Mouse (Mus musculus): ENCODE data around the gene Nol12. TPM values are rescaled to one million over a fixed set of nuclear protein-coding genes. Genes with fewer than 3 reads are reported as not detected.

Gene Nol12
- polyA plus RNA-seq, 1 experiment from 2014 or later: 45.6 TPM

DNA sequence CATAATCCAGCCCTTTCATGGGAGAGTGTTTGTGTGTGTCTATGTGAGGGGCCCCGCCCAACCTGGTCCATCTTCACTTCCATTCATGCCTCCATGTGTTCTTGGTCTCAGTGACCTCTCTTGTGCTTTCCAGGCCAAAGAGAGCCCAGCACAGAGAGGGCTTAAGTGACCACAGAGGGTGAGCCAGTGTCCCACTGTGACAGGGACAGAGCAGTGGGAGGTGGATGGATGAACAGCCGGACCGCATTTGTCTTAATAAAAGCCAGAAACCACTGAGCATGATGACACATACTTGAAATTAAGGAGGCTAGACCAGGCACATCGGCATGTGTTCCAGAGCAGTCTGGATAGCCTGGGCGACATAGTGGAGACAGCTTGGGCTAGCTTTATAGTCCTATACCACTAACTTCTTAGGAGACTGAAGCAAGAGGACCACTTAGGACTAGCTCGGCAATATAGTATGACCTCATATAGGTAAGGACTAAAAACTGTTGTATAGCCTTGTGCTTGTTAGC lies 4.5 kb upstream of the Nol12 start:
- DNase-seq (no peak), ATAC-seq (ENCODE audit: low read depth) (no peak)
- Histone ChIP-seq H3K4me3 (replicated peaks) (no peak overlapping the region), H3K9ac (no peak overlapping the region), H3K4me2 (no peak overlapping the region), H3K4me1 (replicated peaks) (peaks cover 84% of the 10 kb centered on the region), H3K9me3 (replicated peaks) (no peaks in the 10 kb centered on the region), H3K27me3 (no peaks in the 10 kb centered on the region), H3K27ac (peak overlapping the region; percentile 66), H3K36me3 (peaks cover 13% of the 10 kb centered on the region)
- 83% methylated on average over 6 of the region's 6 CpGs for WGBS (ENCODE audit: insufficient replicate concordance)

DNA sequence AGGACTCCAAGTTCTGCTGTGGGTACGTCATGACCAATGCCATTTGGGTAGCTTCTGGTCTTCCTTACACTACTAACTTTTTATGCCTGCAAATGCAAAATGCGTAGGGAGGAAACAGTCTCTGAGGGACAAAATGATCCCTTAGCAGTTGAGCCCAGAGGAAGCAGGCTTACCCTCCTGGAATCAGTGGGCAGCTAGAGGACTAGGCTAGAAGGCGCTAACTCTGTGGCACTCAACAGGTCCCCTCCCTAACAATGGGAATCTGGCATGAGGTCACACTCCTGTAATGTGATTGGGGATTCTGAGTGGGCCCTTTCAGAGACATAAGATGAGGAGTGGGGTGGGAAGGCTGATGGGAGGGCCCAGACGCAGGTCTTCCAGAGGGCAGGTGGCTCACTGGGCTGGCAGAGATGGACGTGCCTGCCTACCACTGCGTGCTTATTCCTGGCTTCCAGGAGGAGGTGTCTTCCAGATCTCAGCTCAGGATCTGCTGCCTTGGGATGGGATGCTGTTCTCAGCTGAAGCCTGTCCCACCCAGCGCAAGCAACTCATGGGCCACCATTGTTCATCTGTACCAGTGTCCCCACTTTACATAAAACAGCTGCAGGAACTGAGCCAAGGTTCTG lies 3.8 kb upstream of the Nol12 start:
- H3K4me2 ChIP-seq: no peak overlapping the region
- H3K9ac ChIP-seq: peak overlapping the region; percentile 22; the same call in 1 of the 2 replicates
- H3K9me3 ChIP-seq (replicated peaks): no peaks in the 10 kb centered on the region
- peaks cover 13% of the 10 kb centered on the region for H3K36me3 ChIP-seq
- H3K27me3 ChIP-seq: no peaks in the 10 kb centered on the region
- DNase-seq (no peak), ATAC-seq (ENCODE audit: low read depth) (no peak)
- peak overlapping the region; percentile 66 for H3K27ac ChIP-seq
- peaks cover 84% of the 10 kb centered on the region for H3K4me1 ChIP-seq (replicated peaks)
- no peak overlapping the region for H3K4me3 ChIP-seq (replicated peaks)
- WGBS (ENCODE audit: insufficient replicate concordance): 91% methylated on average over 7 of the region's 7 CpGs

DNA sequence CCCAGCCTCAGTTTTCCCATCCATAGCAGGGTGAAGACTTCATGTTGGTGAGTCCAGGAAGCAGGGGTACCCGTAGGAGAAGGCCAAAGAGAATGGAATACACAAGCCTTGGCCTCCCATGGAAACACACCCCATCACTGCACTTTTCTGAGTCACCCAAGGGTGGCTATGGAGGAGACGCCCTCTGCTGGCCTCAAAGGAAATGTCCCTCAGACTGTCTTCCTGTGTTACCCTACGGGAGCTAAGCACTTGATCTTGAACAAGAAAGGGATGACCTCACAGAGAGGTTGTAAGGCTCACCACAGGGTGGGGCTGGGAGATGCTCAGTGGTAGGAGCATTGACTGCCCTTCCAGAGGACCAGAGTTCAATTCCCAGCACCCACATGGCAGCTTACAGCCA lies 3.2 kb upstream of the Nol12 start:
- Histone ChIP-seq H3K27me3 (no peaks in the 10 kb centered on the region), H3K9ac (peak overlapping the region; percentile 22; the same call in 1 of the 2 replicates), H3K36me3 (peaks cover 13% of the 10 kb centered on the region), H3K4me3 (replicated peaks) (no peak overlapping the region), H3K4me1 (replicated peaks) (peaks cover 84% of the 10 kb centered on the region), H3K9me3 (replicated peaks) (no peaks in the 10 kb centered on the region), H3K4me2 (no peak overlapping the region), H3K27ac (peak overlapping the region; percentile 66)
- ATAC-seq (ENCODE audit: low read depth): peak; percentile 46
- peak; percentile 67 for DNase-seq
- WGBS (ENCODE audit: insufficient replicate concordance): 8% methylated on average over 3 of the region's 3 CpGs

DNA sequence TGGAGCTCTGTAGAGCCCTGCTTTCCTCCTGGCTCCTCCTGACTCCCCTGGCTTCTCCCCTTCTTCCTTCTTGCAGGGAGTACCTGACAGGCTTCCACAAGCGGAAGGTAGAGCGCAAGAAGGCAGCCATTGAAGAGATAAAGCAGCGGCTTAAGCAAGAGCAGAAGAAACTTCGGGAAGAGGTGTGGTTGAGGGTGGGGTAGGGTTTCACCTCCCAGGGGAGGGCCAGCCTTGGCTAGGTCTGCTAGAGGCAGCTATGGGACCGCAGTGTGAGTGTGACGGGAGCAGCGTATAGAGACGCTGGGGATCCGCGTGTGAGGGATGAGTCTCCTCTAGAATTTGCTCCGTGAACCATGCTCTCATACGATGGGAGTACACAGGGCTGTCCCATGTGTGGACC lies 1.7 kb downstream of the Nol12 start:
- no peaks in the 10 kb centered on the region for H3K27me3 ChIP-seq
- peaks cover 56% of the 10 kb centered on the region for H3K4me1 ChIP-seq (replicated peaks)
- peak overlapping the region; percentile 89 for H3K4me2 ChIP-seq
- peaks cover 48% of the 10 kb centered on the region for H3K36me3 ChIP-seq
- peak overlapping the region; percentile 80 for H3K4me3 ChIP-seq (replicated peaks)
- 63% methylated on average over 12 of the region's 12 CpGs for WGBS (ENCODE audit: insufficient replicate concordance)
- peak overlapping the region; percentile 83 for H3K27ac ChIP-seq
- DNase-seq: peak; percentile 44
- peak; percentile 72 for ATAC-seq (ENCODE audit: low read depth)
- H3K9ac ChIP-seq: peak overlapping the region; percentile 83
- no peaks in the 10 kb centered on the region for H3K9me3 ChIP-seq (replicated peaks)

DNA sequence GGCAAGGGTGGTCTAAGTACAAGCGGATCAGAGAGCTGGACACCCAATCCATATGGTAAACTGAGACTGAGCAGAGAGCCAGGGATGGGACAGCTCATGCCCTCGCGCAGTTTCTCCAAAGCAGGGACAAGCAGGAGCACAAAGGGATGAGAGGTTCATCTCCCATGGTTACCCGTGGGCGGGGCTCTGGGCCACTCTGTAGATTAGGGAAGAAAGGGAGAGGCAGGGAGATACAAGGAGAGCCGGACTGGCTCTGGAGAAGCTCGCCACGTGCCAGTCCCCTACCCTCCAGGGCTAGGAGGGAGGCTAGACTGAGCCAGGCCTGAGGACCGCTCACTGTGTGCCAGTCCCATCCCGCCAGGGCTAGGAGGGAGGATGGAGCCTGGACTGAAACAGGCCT lies 2.6 kb downstream of the Nol12 start:
- ATAC-seq (ENCODE audit: low read depth) (no peak), DNase-seq (no peak)
- H3K4me3 ChIP-seq (replicated peaks): no peak overlapping the region
- H3K9ac ChIP-seq: peak overlapping the region; percentile 83; the same call in 1 of the 2 replicates
- H3K27me3 ChIP-seq: no peaks in the 10 kb centered on the region
- H3K9me3 ChIP-seq (replicated peaks): no peaks in the 10 kb centered on the region
- H3K4me2 ChIP-seq: peak overlapping the region; percentile 89
- peak overlapping the region; percentile 83 for H3K27ac ChIP-seq
- peaks cover 54% of the 10 kb centered on the region for H3K36me3 ChIP-seq
- WGBS (ENCODE audit: insufficient replicate concordance): 88% methylated on average over 10 of the region's 10 CpGs
- H3K4me1 ChIP-seq (replicated peaks): peaks cover 53% of the 10 kb centered on the region

DNA sequence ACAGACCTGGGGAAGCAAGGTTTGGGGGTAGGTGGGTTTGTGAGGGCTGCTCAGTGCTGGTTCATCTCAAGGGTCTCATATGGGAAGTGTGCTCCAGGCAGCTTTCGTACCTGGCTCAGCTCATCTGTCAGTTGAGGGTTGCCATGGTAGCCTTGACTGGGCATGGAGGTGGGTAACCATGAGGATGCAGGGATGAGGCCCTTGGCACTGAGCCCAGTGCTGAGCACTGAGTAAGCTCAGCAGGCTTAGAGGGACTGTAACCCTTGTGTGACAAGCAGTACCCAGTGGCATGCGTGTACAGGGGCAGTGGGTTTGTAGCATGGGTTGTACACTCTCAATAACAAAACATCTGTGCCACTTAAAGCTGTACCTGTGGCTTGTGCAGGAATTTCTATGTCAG lies 3.2 kb downstream of the Nol12 start:
- Histone ChIP-seq H3K36me3 (peaks cover 54% of the 10 kb centered on the region), H3K27ac (no peak overlapping the region), H3K4me3 (replicated peaks) (no peak overlapping the region), H3K9me3 (replicated peaks) (no peaks in the 10 kb centered on the region), H3K9ac (no peak overlapping the region), H3K4me2 (no peak overlapping the region), H3K27me3 (no peaks in the 10 kb centered on the region), H3K4me1 (replicated peaks) (peaks cover 55% of the 10 kb centered on the region)
- ATAC-seq (ENCODE audit: low read depth) (no peak), DNase-seq (no peak)
- WGBS (ENCODE audit: insufficient replicate concordance): 82% methylated on average over 2 of the region's 2 CpGs

DNA sequence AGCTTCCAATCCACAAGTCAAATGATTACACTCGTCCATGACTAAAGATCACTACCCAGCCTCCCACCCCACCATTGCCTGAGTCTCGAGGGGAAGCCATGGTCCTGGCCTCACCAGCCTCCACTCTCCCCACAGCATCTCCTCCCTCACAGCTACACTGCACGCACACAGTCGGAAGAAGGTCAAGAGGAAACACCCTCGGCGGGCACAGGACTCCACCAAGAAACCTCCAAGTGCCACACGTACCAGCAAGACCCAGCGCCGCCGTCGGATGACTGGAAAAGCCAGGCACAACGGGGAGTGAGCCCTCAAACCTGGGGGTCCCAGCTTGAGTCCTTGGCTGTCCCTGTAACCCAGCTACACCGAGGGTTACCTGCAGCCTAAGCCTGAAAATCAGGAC lies 5.6 kb downstream of the Nol12 start:
- ATAC-seq (ENCODE audit: low read depth) (no peak), DNase-seq (no peak)
- 90% methylated on average over 13 of the region's 13 CpGs for WGBS (ENCODE audit: insufficient replicate concordance)

DNA sequence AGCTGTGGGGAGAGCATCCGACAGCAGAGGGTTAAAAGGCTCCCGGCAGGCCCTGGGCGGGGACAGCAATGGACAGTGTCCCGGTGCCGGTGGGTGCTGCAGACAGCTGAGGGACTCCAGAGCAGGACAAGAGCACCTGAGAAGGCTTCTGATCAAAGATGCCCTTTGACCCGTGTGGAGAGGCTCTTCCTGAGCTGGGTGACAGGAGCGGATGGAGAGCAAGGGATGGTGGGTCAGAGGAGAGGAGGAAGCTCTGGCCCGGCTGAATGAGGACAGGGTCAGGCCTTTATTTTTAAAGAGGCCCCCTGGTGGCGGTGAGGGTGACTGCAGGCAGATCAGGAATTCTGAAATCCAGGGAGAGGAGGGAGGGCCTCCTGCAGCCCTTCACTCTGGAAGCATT lies 7.9 kb downstream of the Nol12 start:
- Histone ChIP-seq H3K27me3 (peaks cover 23% of the 10 kb centered on the region), H3K27ac (no peak overlapping the region), H3K9me3 (replicated peaks) (no peaks in the 10 kb centered on the region), H3K4me1 (replicated peaks) (peaks cover 28% of the 10 kb centered on the region), H3K4me2 (peak overlapping the region; percentile 57), H3K9ac (peak overlapping the region; percentile 33; the same call in 1 of the 2 replicates), H3K36me3 (peaks cover 43% of the 10 kb centered on the region), H3K4me3 (replicated peaks) (peak overlapping the region; percentile 35; the same call in 1 of the 2 replicates)
- ATAC-seq (ENCODE audit: low read depth) (peak; percentile 62), DNase-seq (peak; percentile 56)
- 10% methylated on average over 9 of the region's 9 CpGs for WGBS (ENCODE audit: insufficient replicate concordance)

More for the DNA sequence above, 5.6 kb downstream of the Nol12 start:
- no peaks in the 10 kb centered on the region for H3K27me3 ChIP-seq
- no peak overlapping the region for H3K27ac ChIP-seq
- H3K4me3 ChIP-seq (replicated peaks): no peak overlapping the region
- peaks cover 40% of the 10 kb centered on the region for H3K4me1 ChIP-seq (replicated peaks)
- peaks cover 54% of the 10 kb centered on the region for H3K36me3 ChIP-seq
- no peak overlapping the region for H3K9ac ChIP-seq
- H3K4me2 ChIP-seq: no peak overlapping the region
- no peaks in the 10 kb centered on the region for H3K9me3 ChIP-seq (replicated peaks)

DNA sequence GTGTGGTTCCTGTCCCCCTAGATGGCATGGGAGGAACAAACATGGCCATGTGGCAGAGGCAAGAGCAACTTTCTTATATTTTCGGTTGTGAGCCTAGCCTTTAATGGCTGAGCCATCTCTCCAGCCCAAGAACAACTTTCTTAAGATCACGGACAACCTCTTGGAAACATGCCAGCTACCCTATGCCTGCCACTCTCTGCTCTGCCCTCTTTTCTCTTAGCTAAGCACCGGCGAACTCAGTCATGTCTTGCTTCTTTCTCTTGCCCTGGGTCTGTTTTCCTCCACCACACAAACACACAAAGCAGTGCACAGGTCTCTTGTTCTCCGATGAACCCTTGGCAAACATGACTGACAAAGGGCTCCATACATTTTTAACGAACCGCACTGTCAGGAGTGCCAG lies 11.5 kb downstream of the Nol12 start:
- Histone ChIP-seq H3K36me3 (peaks cover 8% of the 10 kb centered on the region), H3K9me3 (replicated peaks) (no peaks in the 10 kb centered on the region), H3K9ac (no peak overlapping the region), H3K4me2 (no peak overlapping the region), H3K4me1 (replicated peaks) (peaks cover 34% of the 10 kb centered on the region), H3K4me3 (replicated peaks) (no peak overlapping the region), H3K27ac (no peak overlapping the region), H3K27me3 (peaks cover 41% of the 10 kb centered on the region)
- 73% methylated on average over 7 of the region's 7 CpGs for WGBS (ENCODE audit: insufficient replicate concordance)
- DNase-seq (no peak), ATAC-seq (ENCODE audit: low read depth) (no peak)

DNA sequence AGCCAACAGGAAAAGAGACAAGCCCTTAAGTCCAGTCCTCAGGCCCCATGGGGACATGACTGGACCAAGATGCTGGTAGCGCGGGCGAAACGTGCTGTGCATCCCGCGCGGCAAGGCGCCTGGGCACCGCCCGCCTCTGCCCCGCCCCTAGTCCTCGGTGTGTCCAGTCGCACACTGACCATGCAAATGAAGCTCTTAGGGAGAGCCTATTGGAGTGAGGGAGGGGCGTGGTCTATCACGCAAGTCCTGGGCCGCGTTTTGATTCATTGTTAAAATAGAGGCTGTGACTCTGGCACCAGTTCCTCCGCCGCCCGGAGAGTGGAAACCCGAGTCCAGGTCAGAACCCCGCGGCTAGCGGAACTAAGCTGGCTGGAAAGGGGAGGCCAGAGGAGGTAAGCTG lies 12.9 kb downstream of the Nol12 start, which contains the start of gene Triobp:
TSS of gene Triobp (plus strand) at position 68 of the 400 bp plus-strand sequence.
- no peak within 1 kb of the TSS for H3K27ac ChIP-seq
- DNase-seq: peak; percentile 75
- peak within 1 kb of the TSS; percentile 65 for H3K4me2 ChIP-seq
- H3K27me3 ChIP-seq: peaks cover 41% of the 10 kb centered on the region
- WGBS (ENCODE audit: insufficient replicate concordance): under 1% methylated on average over 24 of the region's 24 CpGs
- ATAC-seq (ENCODE audit: low read depth): peak; percentile 88
- peaks cover 25% of the 10 kb centered on the region for H3K4me1 ChIP-seq (replicated peaks)
- H3K36me3 ChIP-seq: no peaks in the 10 kb centered on the region
- no peaks in the 10 kb centered on the region for H3K9me3 ChIP-seq (replicated peaks)
- H3K4me3 ChIP-seq (replicated peaks): peak within 1 kb of the TSS; percentile 38
- H3K9ac ChIP-seq: peak within 1 kb of the TSS; percentile 45; the same call in 1 of the 2 replicates

DNA sequence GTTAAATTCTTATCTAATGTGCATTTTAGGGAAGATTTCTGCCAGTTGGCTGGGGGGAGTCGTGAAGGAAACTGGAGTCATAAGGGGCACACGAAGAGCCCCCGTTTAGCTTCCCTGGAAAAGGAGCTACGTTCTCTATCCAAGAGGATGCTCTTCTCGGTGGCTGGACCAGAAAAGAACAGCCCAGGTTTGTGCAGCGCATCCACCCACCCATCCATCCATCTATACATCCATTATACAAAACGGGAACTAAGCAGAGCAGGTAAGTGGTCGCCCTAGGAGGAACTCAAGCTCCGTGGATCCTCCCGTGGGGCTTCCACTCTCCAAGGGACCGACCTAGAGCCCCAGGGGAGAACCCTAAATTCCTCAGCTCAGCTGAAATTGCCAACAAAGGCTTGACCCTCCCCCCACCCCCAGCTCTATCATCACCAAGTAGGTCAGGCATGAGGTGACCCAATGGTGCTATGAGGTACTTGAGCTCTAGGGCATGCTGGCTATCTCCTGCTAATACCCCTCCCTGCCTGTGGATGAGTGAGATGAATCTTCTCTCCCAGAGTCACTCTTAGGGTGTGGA lies 13.5 kb downstream of the Nol12 start:
- Histone ChIP-seq H3K4me3 (replicated peaks) (peak overlapping the region; percentile 38), H3K36me3 (no peaks in the 10 kb centered on the region), H3K4me2 (peak overlapping the region; percentile 65), H3K9me3 (replicated peaks) (no peaks in the 10 kb centered on the region), H3K9ac (peak overlapping the region; percentile 45; the same call in 1 of the 2 replicates), H3K4me1 (replicated peaks) (peaks cover 20% of the 10 kb centered on the region), H3K27ac (no peak overlapping the region), H3K27me3 (peaks cover 41% of the 10 kb centered on the region)
- ATAC-seq (ENCODE audit: low read depth) (no peak), DNase-seq (no peak)
- WGBS (ENCODE audit: insufficient replicate concordance): 11% methylated on average over 11 of the region's 11 CpGs
